In genomic region chr3:116461053-116461452, GRCm38 (mm10) we compare ENCODE assay signal across 28 mouse cellular contexts.
"Had no signal": no experiment of that assay in that cellular context is flagged by ENCODE, and none has a peak within 500 bp of the region (broad histone marks: within the 10 kb centered on the region; RNA-seq: fewer than 3 reads in every experiment).

No protein-coding gene starts in this region.

- H3K27ac ChIP-seq: left cerebral cortex, adult 2 months; limb, embryonic 10.5 days; limb, embryonic 12.5 days; limb, embryonic 13.5 days; limb, embryonic 15.5 days; liver, embryonic 12.5 days; liver, embryonic 13.5 days; liver, embryonic 14.5 days; liver, embryonic 15.5 days; lung, embryonic 15.5 days; macrophage; midbrain, embryonic 10.5 days; midbrain, embryonic 12.5 days; midbrain, embryonic 13.5 days; midbrain, embryonic 15.5 days; neural tube, embryonic 12.5 days had no signal

- H3K4me1 ChIP-seq: limb, embryonic 10.5 days; limb, embryonic 12.5 days; limb, embryonic 13.5 days; limb, embryonic 15.5 days; liver, embryonic 12.5 days; liver, embryonic 13.5 days; liver, embryonic 15.5 days; lung, embryonic 15.5 days; midbrain, embryonic 12.5 days; midbrain, embryonic 13.5 days; midbrain, embryonic 15.5 days; neural tube, embryonic 12.5 days had no signal

- DNase-seq: liver; liver, embryonic 13.5 days; liver, postnatal 0 days; lung, adult 18-20 months; lung, adult 2 months; lung, embryonic 14.5 days; lung, postnatal 10 days; lung, postnatal 14 days; lung, postnatal 36 days; lung, postnatal 4 days; midbrain, embryonic 14.5 days had no signal

- H3K36me3 ChIP-seq: limb, embryonic 10.5 days; limb, embryonic 12.5 days; limb, embryonic 13.5 days; limb, embryonic 15.5 days; liver, embryonic 12.5 days; liver, embryonic 13.5 days; liver, embryonic 15.5 days; lung, embryonic 15.5 days; midbrain, embryonic 10.5 days; midbrain, embryonic 12.5 days; midbrain, embryonic 13.5 days; midbrain, embryonic 15.5 days; neural tube, embryonic 12.5 days had no signal

- H3K27me3 ChIP-seq: limb, embryonic 12.5 days; limb, embryonic 13.5 days; limb, embryonic 15.5 days; liver, embryonic 12.5 days; liver, embryonic 13.5 days; liver, embryonic 15.5 days; lung, embryonic 15.5 days; megakaryocyte, embryonic 14.5 days; midbrain, embryonic 12.5 days; midbrain, embryonic 13.5 days; midbrain, embryonic 15.5 days; neural tube, embryonic 12.5 days had no signal

- H3K4me3 ChIP-seq: left cerebral cortex, adult 2 months; limb, embryonic 10.5 days; limb, embryonic 12.5 days; limb, embryonic 13.5 days; limb, embryonic 15.5 days; liver, embryonic 12.5 days; liver, embryonic 13.5 days; liver, embryonic 15.5 days; lung, embryonic 15.5 days; megakaryocyte, embryonic 14.5 days; midbrain, embryonic 10.5 days; midbrain, embryonic 12.5 days; midbrain, embryonic 13.5 days; midbrain, embryonic 15.5 days; myocyte; neural tube, embryonic 12.5 days had no signal

- H3K9me3 ChIP-seq: limb, embryonic 10.5 days; limb, embryonic 12.5 days; limb, embryonic 15.5 days; liver, embryonic 12.5 days; liver, embryonic 13.5 days; liver, embryonic 15.5 days; lung, embryonic 15.5 days; megakaryocyte, embryonic 14.5 days; midbrain, embryonic 12.5 days; midbrain, embryonic 13.5 days; midbrain, embryonic 15.5 days; neural tube, embryonic 12.5 days had no signal

- H3K9ac ChIP-seq: limb, embryonic 12.5 days; limb, embryonic 13.5 days; limb, embryonic 15.5 days; liver, embryonic 12.5 days; liver, embryonic 13.5 days; liver, embryonic 14.5 days; liver, embryonic 15.5 days; liver, postnatal 0 days; lung, embryonic 14.5 days; lung, embryonic 15.5 days; midbrain, embryonic 12.5 days; midbrain, embryonic 13.5 days; midbrain, embryonic 15.5 days; neural tube, embryonic 12.5 days had no signal
